Mouse (Mus musculus) lung, adult 2 months (tissue): ENCODE data around the gene Gm10097. TPM values are rescaled to one million over a fixed set of nuclear protein-coding genes. Genes with fewer than 3 reads are reported as not detected.

ENCODE experiments used
- DNase-seq: peaks from one replicate; pipeline ENCODE4 v3.0.0; 2022
- H3K4me1 ChIP-seq: fragments of 200-500 bp; 2 replicates; pipeline ENCODE4 v1.6.1; 2011; ENCODE audit warnings: low read length; ENCODE audit not compliant: control insufficient read depth, insufficient read depth
- H3K4me3 ChIP-seq: fragments of 200-500 bp; replicated peaks from 2 replicates; pipeline ENCODE3; 2011; ENCODE audit warnings: low read depth, mild to moderate bottlenecking, control low read depth, low read length; ENCODE audit errors: extremely low read depth
- CTCF ChIP-seq: fragments of 200-500 bp; IDR thresholded peaks from 2 replicates; pipeline ENCODE4 v1.5.1; 2011; ENCODE audit warnings: mild to moderate bottlenecking, low read length, control low read depth; ENCODE audit not compliant: insufficient read depth
- POLR2A ChIP-seq: fragments of 200-500 bp; IDR thresholded peaks from 2 replicates; pipeline ENCODE4 v1.6.1; 2011; ENCODE audit warnings: low read depth, mild to moderate bottlenecking, control low read depth, low read length, borderline replicate concordance; ENCODE audit errors: extremely low read depth
- WGBS: fragments of 180-500 bp; shearing (Covaris S2); methylation state at CpG from one replicate; pipeline ENCODE4 v1.1.7; 2018; 5-methylcytosine and 5-hydroxymethylcytosine counted together
- polyA plus RNA-seq: library from polyadenylated mRNA; depleted of rRNA; stranded (reverse); fragments of >200 nt; gene quantifications from 2 replicates; pipeline ENCODE4 v1.2.3, GENCODE M21; 2012; rRNA removed

Gene Gm10097
- not detected in 2 replicates for polyA plus RNA-seq

DNA sequence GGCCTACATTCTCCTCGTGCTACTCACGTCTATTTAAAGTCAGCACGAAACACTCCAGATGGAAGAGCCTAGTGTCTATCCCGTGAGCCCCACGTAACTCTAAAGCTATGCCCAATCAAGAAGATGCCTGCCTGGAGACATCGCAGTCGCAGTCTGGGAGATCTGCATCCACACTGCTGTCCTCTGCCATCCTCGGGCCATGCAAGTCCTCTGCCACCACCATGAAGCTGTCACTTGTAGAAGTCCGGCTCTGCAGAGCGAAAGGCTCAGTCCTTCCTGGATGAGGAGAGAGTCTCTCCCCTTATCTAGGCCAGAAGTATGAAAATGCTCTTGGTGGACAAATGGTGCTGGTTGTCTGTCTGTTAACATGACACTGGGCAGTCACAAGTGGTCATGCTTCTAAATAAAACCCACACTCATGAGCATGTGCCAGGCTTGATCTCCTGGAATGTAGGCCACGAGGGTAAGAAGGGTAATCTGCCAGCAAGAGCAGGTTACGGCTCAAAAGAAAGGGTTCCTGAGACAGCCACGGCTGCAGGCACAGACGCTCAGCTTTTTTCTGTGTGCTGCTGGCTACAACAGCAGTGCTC lies at the start of gene Gm10097:
Gene Gm10097 (plus strand): TSS at position 517 of the 590 bp plus-strand sequence.
- no peak within 1 kb of the TSS for H3K4me3 ChIP-seq
- WGBS = 81% methylated on average over 14 of the region's 14 CpGs
- H3K4me1 ChIP-seq = no peaks in the 10 kb centered on the region
- DNase-seq = no peak
- TF ChIP-seq CTCF (no peak), POLR2A (no peak)

- WGBS = 90% methylated on average over 4 of the region's 4 CpGs
- no peak overlapping the region for H3K4me3 ChIP-seq
- TF ChIP-seq POLR2A (no peak), CTCF (no peak)
- no peaks in the 10 kb centered on the region for H3K4me1 ChIP-seq
- DNase-seq = no peak
These were observed 43.1 kb upstream of the Gm10097 start for GRCm38 (mm10) chr10:5025906-5026305.

DNA sequence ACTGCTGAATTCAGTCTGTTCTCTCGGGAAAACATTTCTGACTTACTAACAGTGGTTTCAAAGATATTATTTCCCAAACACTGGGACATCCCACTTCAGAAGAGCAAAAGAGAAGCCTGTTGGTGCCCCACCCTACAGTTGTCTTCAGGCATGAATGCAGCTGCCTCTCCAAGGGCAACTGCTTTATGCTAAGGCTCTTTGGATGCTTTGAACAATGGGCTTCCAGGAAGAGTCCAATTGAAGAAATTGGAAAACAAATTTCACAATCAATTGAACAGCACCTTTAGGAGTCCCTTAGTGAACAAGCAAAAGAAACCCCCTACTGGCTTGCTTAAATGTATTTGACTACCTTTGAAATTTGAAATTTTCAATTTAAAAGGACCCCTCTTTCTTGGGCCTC lies 41.8 kb upstream of the Gm10097 start:
- no peak for TF ChIP-seq POLR2A
- no peak for TF ChIP-seq CTCF
- WGBS = 92% methylated on average over 1 of the region's 1 CpGs
- DNase-seq = no peak
- Histone ChIP-seq H3K4me1 (no peaks in the 10 kb centered on the region), H3K4me3 (no peak overlapping the region)

DNA sequence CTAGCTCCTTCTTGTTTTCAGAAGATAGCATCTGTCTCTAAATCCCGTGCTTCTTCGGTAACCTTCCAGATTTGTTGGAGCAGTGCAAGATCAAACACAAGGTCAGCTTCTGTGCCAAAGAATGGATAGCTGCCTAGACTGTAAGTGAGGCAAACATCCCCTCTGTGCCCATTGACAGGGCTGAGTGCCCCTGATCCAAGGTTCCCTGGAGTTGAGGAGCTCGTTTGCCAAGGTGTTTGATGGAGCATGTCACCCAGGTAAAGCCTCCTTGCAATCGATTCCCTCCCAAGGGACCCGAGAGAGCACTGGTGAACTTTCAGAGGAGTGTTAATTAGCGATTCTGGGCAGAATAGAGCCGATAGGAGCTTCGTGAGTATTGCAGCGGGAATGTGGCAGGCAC lies 40.7 kb upstream of the Gm10097 start:
- no peak for DNase-seq
- TF ChIP-seq CTCF (no peak), POLR2A (no peak)
- WGBS = 85% methylated on average over 9 of the region's 9 CpGs
- Histone ChIP-seq H3K4me1 (no peaks in the 10 kb centered on the region), H3K4me3 (no peak overlapping the region)

- 79% methylated on average over 2 of the region's 2 CpGs for WGBS
- Histone ChIP-seq H3K4me3 (no peak overlapping the region), H3K4me1 (no peaks in the 10 kb centered on the region)
- DNase-seq = no peak
- TF ChIP-seq POLR2A (no peak), CTCF (no peak)
These were observed 39.8 kb upstream of the Gm10097 start for GRCm38 (mm10) chr10:5029161-5029560.

DNA sequence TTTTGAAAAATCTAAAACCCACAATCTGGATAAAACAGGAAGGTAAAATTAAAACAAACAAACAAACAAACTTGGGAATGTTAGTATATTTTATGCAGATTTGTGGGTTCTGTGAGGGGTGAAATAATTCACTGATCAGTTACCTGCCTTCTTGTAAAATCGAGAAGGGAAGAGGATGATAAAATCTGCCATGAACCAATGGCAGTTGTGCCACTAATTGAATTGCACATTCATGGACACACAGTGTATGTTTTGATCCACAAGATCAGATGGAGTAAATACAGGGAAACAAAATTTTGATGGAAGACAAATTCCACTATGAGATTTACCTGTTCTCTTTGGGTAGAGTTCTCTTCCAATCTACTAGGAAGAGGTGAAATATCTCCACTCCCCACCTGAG lies 39.1 kb upstream of the Gm10097 start:
- DNase-seq = no peak
- 91% methylated on average over 1 of the region's 1 CpGs for WGBS
- Histone ChIP-seq H3K4me1 (no peaks in the 10 kb centered on the region), H3K4me3 (no peak overlapping the region)
- no peak for TF ChIP-seq POLR2A

DNA sequence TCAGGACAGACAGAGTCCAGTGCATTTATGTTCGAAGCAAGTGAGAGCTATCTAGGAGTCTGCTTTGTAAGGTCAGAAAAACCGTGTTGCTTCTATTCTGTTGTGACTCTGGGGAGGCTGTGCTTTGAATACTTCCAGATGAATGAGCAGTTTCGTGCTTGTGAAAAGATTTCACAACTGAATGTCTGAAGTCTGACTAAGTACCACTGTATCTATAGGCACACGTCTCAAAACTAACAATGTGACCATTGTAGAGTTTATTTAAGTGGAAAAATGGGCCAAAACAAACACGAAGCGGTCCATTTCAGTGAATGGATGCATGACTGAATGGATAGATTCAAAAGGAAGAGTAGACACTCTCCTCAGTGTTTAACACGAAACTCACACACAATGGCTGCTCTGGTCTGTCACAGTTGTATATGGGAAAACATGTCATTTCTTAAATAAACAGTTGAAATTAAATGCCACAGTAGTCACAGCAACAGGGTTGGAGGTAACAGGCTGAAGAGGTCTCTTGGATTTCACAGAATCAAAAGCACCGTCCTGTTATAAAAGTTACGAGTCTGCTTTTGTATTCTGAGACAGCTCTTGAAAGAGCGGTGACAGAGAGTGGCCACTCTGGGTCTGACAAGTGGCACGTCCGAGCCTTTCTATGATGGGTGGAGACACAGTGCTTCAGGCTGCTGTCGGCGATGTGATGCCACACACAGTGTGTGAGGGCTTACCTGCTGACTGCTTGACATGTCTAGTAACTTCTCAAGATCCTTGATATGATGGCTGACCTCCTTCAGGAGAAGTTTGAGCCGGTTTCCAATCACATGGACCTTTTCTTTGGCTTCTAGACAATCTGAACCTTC lies 36.6 kb upstream of the Gm10097 start:
- no peak overlapping the region for H3K4me3 ChIP-seq
- WGBS = 67% methylated on average over 15 of the region's 15 CpGs
- no peak for DNase-seq
- H3K4me1 ChIP-seq = no peaks in the 10 kb centered on the region
- no peak for TF ChIP-seq CTCF
- TF ChIP-seq POLR2A = no peak

- H3K4me3 ChIP-seq = no peak overlapping the region
- H3K4me1 ChIP-seq = no peaks in the 10 kb centered on the region; the same call in 1 of the 2 replicates
- no peak for TF ChIP-seq POLR2A
- TF ChIP-seq CTCF = no peak
- no peak for DNase-seq
- 70% methylated on average over 8 of the region's 8 CpGs for WGBS
These were observed 27.7 kb upstream of the Gm10097 start for GRCm38 (mm10) chr10:5041254-5041653.

- no peak overlapping the region for H3K4me3 ChIP-seq
- no peaks in the 10 kb centered on the region; the same call in 1 of the 2 replicates for H3K4me1 ChIP-seq
- no peak for TF ChIP-seq CTCF
- 84% methylated on average over 8 of the region's 8 CpGs for WGBS
- no peak for DNase-seq
These were observed 24.5 kb upstream of the Gm10097 start for GRCm38 (mm10) chr10:5044481-5044880.

GRCm38 (mm10) chr10:5045213-5045612 lies 23.8 kb upstream of the Gm10097 start:
- Histone ChIP-seq H3K4me3 (no peak overlapping the region), H3K4me1 (no peaks in the 10 kb centered on the region; the same call in 1 of the 2 replicates)
- WGBS = 78% methylated on average over 7 of the region's 7 CpGs
- DNase-seq = no peak
- TF ChIP-seq POLR2A (no peak), CTCF (no peak)
